Mouse (Mus musculus): ENCODE results near the gene Cma2. TPM values are rescaled to one million over a fixed set of nuclear protein-coding genes. Genes with fewer than 3 reads are reported as not detected.

The Cma2 gene
- total RNA-seq (2023) = not detected

DNA sequence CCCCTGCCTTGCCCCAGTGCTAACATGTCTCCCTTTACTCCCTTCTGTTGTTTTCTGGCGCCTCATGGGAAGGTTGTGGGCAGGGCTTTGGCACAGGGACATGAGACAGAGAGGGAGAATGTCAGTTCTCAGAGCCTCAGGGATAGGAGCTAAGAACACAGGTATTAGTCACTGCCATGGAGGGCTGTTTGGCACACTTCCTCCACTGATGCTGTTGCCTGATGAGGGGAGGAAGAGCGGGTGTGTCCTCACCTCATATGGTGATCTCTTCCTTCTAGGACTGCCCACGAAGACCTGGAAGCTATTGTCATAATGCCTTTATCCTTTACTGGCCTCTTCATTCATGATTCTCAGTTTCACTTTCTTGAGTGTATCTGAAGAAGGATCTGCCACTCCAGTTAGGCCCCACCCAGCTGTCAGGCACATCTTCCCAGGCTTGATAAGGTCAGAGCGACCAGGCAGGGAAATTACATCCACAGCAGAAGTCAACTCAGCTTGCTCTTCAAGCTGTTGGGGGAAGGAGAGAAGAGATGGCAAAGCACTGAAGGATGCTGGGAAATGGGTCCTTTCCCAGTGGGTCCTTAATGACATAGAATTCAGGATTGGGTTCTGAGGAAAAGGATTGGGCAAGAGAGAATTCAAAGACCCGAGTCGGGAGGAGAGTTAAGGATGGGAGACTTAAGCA, at the start of gene Cma2:
Cma2 (plus strand) TSS at position 635 of the 685 bp plus-strand sequence.

DNA sequence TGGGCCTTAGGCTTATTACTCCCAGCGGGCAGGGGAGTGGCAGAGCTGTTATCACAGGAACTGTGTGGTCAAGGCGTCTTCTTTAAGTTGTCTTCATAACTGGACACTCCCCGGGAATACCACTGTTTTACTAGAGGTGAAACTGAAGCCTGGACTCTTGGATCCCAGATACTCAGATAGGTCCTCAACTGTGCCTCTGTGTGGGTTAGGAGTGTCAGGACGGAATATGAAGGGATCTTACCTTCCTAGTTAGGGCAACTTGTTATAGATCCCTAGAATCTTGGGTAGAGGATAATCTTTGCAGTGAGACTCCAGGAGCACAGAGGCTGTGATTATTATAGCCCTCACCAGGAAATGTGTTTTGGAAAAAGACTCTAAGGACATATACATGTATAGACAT, 6.2 kb upstream of the Cma2 start, which contains the start of gene Cma1:
Cma1 (minus strand) TSS at position 101 of the 400 bp plus-strand sequence.

DNA sequence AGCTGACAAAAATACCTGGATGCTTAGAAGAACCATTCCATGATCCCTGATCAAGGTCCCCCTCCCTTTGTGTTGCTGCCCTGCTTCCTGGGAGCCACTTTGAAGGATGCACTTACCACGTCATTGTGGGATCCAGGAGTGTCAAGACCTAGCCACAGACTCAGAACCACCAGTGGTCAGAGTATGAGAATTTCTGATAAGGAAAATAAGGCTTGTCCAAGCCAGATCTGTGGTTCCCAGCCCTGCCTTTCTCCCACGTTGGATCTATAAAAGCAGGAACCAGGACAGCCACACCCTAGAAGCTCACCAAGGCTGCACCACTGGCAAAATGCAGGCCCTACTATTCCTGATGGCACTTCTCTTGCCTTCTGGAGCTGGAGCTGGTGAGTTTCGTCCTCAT, 66.9 kb downstream of the Cma2 start, which contains the start of gene Mcpt1:
Mcpt1 (plus strand) TSS at position 301 of the 400 bp plus-strand sequence.

Other genes with a start within 250 kb of the Cma2 start
- gene Tgm1, start 237.1 kb upstream of the Cma2 start, total RNA-seq (2023) = 1 to 10 TPM; 1.3 to 2.2 TPM
- 10 to 100 TPM; 21.0 to 23.4 TPM for gene Rabggta, start 228.7 kb upstream of the Cma2 start, total RNA-seq (2023)
- gene Dhrs1, start 205.3 kb upstream of the Cma2 start, total RNA-seq (2023) = 10 to 100 TPM; 57.3 to 62.3 TPM
- gene Nop9, start 205.3 kb upstream of the Cma2 start, total RNA-seq (2023) = 10 to 100 TPM; 14.8 to 20.7 TPM
- gene Cideb, start 192.5 kb upstream of the Cma2 start, total RNA-seq (2023) = under 1 TPM; 0.33 to 0.57 TPM
- gene Ltb4r2, start 189.6 kb upstream of the Cma2 start, total RNA-seq (2023) = under 1 TPM; 0.55 to 0.61 TPM
- gene Ltb4r1, start 185.0 kb upstream of the Cma2 start, total RNA-seq (2023) = 100 to 1,000 TPM; 205 to 213 TPM
- under 1 TPM; 0.29 to 0.77 TPM for gene Adcy4, start 166.9 kb upstream of the Cma2 start, total RNA-seq (2023)
- 10 to 100 TPM; 32.4 to 37.6 TPM for gene Ripk3, start 162.1 kb upstream of the Cma2 start, total RNA-seq (2023)
- gene Nfatc4, start 127.8 kb upstream of the Cma2 start, total RNA-seq (2023) = not detected
- 1 to 10 TPM; 2.9 to 4.2 TPM for gene Nynrin, start 97.0 kb upstream of the Cma2 start, total RNA-seq (2023)
- 1 to 10 TPM in 1 of 2 experiments, under 1 TPM in 1; 0.53 to 1.3 TPM for gene Cbln3, start 66.6 kb upstream of the Cma2 start, total RNA-seq (2023)
- gene Khnyn, start 66.0 kb upstream of the Cma2 start, total RNA-seq (2023) = 10 to 100 TPM; 62.4 to 74.0 TPM
- 1 to 10 TPM; 1.9 to 2.5 TPM for gene Sdr39u1, start 50.7 kb upstream of the Cma2 start, total RNA-seq (2023)
- gene Cma1, start 6.3 kb upstream of the Cma2 start, total RNA-seq (2023) = not detected
- not detected for gene Mcpt1, start 67.0 kb downstream of the Cma2 start, total RNA-seq (2023)
- not detected for gene Mcpt9, start 79.5 kb downstream of the Cma2 start, total RNA-seq (2023)
- gene Mcpt2, start 91.1 kb downstream of the Cma2 start, total RNA-seq (2023) = not detected
- gene Mcpt4, start 111.3 kb downstream of the Cma2 start, total RNA-seq (2023) = not detected
- 100 to 1,000 TPM; 119 to 162 TPM for gene Mcpt8, start 134.3 kb downstream of the Cma2 start, total RNA-seq (2023)
- 100 to 1,000 TPM; 187 to 200 TPM for gene Ctsg, start 151.6 kb downstream of the Cma2 start, total RNA-seq (2023)
- not detected for gene Gzme, start 169.6 kb downstream of the Cma2 start, total RNA-seq (2023)
- gene Gzmd, start 181.6 kb downstream of the Cma2 start, total RNA-seq (2023) = not detected
- not detected for gene Gzmg, start 208.6 kb downstream of the Cma2 start, total RNA-seq (2023)
- gene Gzmn, start 223.6 kb downstream of the Cma2 start, total RNA-seq (2023) = not detected